Mouse (Mus musculus): ENCODE data around the gene Gm13941. TPM values are rescaled to one million over a fixed set of nuclear protein-coding genes. Genes with fewer than 3 reads are reported as not detected.

Gene Gm13941
- total RNA-seq (2012; rRNA removed) (not detected in 2 replicates), polyA plus RNA-seq (2012; ENCODE audit: insufficient read depth in 1 of 2, insufficient read length in 2 of 2, low read depth in 1 of 2, low replicate concordance in 2 of 2, missing spikeins in 1 of 2) (not detected)

- no peak within 1 kb of the TSS for H3K9ac ChIP-seq (ENCODE audit: control insufficient read depth, low read depth, low read length, poor library complexity, severe bottlenecking)
- no peaks in the 10 kb centered on the region for H3K9me3 ChIP-seq (replicated peaks; ENCODE audit: insufficient read depth, low read length)
- H3K27me3 ChIP-seq (ENCODE audit: control insufficient read depth in 1 of 2, insufficient read depth in 2 of 2, low read length in 2 of 2), result no peaks in the 10 kb centered on the region
- no peak within 1 kb of the TSS for H3K4me3 ChIP-seq (ENCODE audit: control insufficient read depth in 1 of 2, insufficient read depth in 1 of 2, low read depth in 2 of 2, low read length in 2 of 2)
- DNase-seq (ENCODE audit: low read depth, low spot score), result no peak
- no peak within 1 kb of the TSS for H3K27ac ChIP-seq (ENCODE audit: control insufficient read depth, low read depth, low read length)
- no peaks in the 10 kb centered on the region for H3K4me1 ChIP-seq (ENCODE audit: control insufficient read depth in 1 of 2, insufficient read depth in 2 of 2, low read length in 2 of 2)
- TF ChIP-seq POLR2A (IDR thresholded peaks at IDR 0.05; ENCODE audit: control insufficient read depth in 1 of 2, insufficient read depth in 1 of 2, low read depth in 1 of 2, low read length in 2 of 2, poor library complexity in 1 of 2) (no peak), BHLHE40 (IDR thresholded peaks at IDR 0.05; ENCODE audit: borderline replicate concordance, low read depth, low read length) (no peak), TAL1 (IDR thresholded peaks at IDR 0.05; ENCODE audit: low read length) (no peak), ZC3H11A (IDR thresholded peaks at IDR 0.05; ENCODE audit: low read depth, low read length) (no peak), TBP (IDR thresholded peaks at IDR 0.05; ENCODE audit: low read depth, low read length) (no peak), E2F4 (IDR thresholded peaks at IDR 0.05; ENCODE audit: borderline replicate concordance, low read depth, low read length) (no peak), POLR2AphosphoS5 (IDR thresholded peaks at IDR 0.05; ENCODE audit: borderline replicate concordance, low read depth, low read length) (no peak), MAFK (IDR thresholded peaks at IDR 0.05; ENCODE audit: borderline replicate concordance, low read depth, low read length) (no peak), ZNF384 (IDR thresholded peaks at IDR 0.05; ENCODE audit: low read depth, low read length) (no peak), ETS1 (IDR thresholded peaks at IDR 0.05; ENCODE audit: low read depth, low read length) (no peak), TCF12 (IDR thresholded peaks at IDR 0.05; ENCODE audit: low read depth, low read length) (no peak)
- no peaks in the 10 kb centered on the region for H3K79me2 ChIP-seq (ENCODE audit: control insufficient read depth, insufficient read depth, low read length, poor library complexity)
- H3K36me3 ChIP-seq (ENCODE audit: control insufficient read depth in 1 of 2, insufficient read depth in 2 of 2, low read length in 2 of 2), result no peaks in the 10 kb centered on the region
Measured at GRCm38 (mm10) chr2:111105882-111106281, at the start of gene Gm13941. Gene Gm13941 (minus strand): TSS chr2:111105982.

- no peak for DNase-seq (ENCODE audit: low read depth, low spot score)
- TF ChIP-seq CTCF (IDR thresholded peaks at IDR 0.05 in 2 of 3, conservative IDR thresholded peaks at IDR 0.05 in 1 of 3; ENCODE audit: control insufficient read depth in 1 of 3, insufficient read depth in 1 of 3, low read depth in 2 of 3, low read length in 3 of 3, poor library complexity in 1 of 3, severe bottlenecking in 1 of 3), result no peak
- no peak for TF ChIP-seq TAL1 (IDR thresholded peaks at IDR 0.05; ENCODE audit: low read length)
- TF ChIP-seq RAD21 (IDR thresholded peaks at IDR 0.05; ENCODE audit: low read depth, low read length), result no peak
- no peak for TF ChIP-seq ETS1 (IDR thresholded peaks at IDR 0.05; ENCODE audit: low read depth, low read length)
- no peak for TF ChIP-seq CHD1 (IDR thresholded peaks at IDR 0.05; ENCODE audit: low read depth, low read length)
- TF ChIP-seq ZC3H11A (IDR thresholded peaks at IDR 0.05; ENCODE audit: low read depth, low read length), result no peak
- TF ChIP-seq GABPA (IDR thresholded peaks at IDR 0.05; ENCODE audit: low read depth, low read length), result no peak
- TF ChIP-seq ELF1 (IDR thresholded peaks at IDR 0.05; ENCODE audit: low read depth, low read length), result no peak
- TF ChIP-seq E2F4 (IDR thresholded peaks at IDR 0.05; ENCODE audit: borderline replicate concordance, low read depth, low read length), result no peak
- no peak for TF ChIP-seq TCF12 (IDR thresholded peaks at IDR 0.05; ENCODE audit: low read depth, low read length)
- no peak for TF ChIP-seq POLR2AphosphoS5 (IDR thresholded peaks at IDR 0.05; ENCODE audit: borderline replicate concordance, low read depth, low read length)
- no peak for TF ChIP-seq UBTF (IDR thresholded peaks at IDR 0.05; ENCODE audit: borderline replicate concordance, insufficient read depth, low read depth, low read length)
- no peak for TF ChIP-seq MYC (IDR thresholded peaks at IDR 0.05; ENCODE audit: low read depth, low read length)
- no peak for TF ChIP-seq ZNF384 (IDR thresholded peaks at IDR 0.05; ENCODE audit: low read depth, low read length)
- no peaks in the 10 kb centered on the region for H3K36me3 ChIP-seq (ENCODE audit: control insufficient read depth in 1 of 2, insufficient read depth in 2 of 2, low read length in 2 of 2)
- H3K4me1 ChIP-seq (ENCODE audit: control insufficient read depth in 1 of 2, insufficient read depth in 2 of 2, low read length in 2 of 2), result no peaks in the 10 kb centered on the region
- H3K79me2 ChIP-seq (ENCODE audit: control insufficient read depth, insufficient read depth, low read length, poor library complexity), result no peaks in the 10 kb centered on the region
- H3K9ac ChIP-seq (ENCODE audit: control insufficient read depth, low read depth, low read length, poor library complexity, severe bottlenecking), result no peak within 1 kb of the TSS
- no peak within 1 kb of the TSS for H3K4me3 ChIP-seq (ENCODE audit: control insufficient read depth in 1 of 2, insufficient read depth in 1 of 2, low read depth in 2 of 2, low read length in 2 of 2)
- no peak within 1 kb of the TSS for H3K27ac ChIP-seq (ENCODE audit: control insufficient read depth, low read depth, low read length)
- H3K9me3 ChIP-seq (replicated peaks; ENCODE audit: insufficient read depth, low read length), result no peaks in the 10 kb centered on the region
- H3K27me3 ChIP-seq (ENCODE audit: control insufficient read depth in 1 of 2, insufficient read depth in 2 of 2, low read length in 2 of 2), result no peaks in the 10 kb centered on the region
Measured at GRCm38 (mm10) chr2:111152836-111153235, 47.1 kb upstream of the Gm13941 start, which contains the start of gene Gm15130. Gene Gm15130 (minus strand): TSS chr2:111152936.
